Mouse (Mus musculus) gastrocnemius, postnatal 25 days (tissue): ENCODE results near the gene RPS10-NUDT3. TPM values are rescaled to one million over a fixed set of nuclear protein-coding genes. Genes with fewer than 3 reads are reported as not detected.

ENCODE experiments used
- DNase-seq: peaks from one replicate; pipeline ENCODE4 v3.0.0; 2022
- total RNA-seq, 2 experiments: library from RNA; stranded (reverse); gene quantifications; 1 replicate in 1 of 2; 2 replicates in 1 of 2; pipeline ENCODE4 v1.2.3; 2021

The RPS10-NUDT3 gene
- total RNA-seq, 2 experiments from 2014 or later = not detected

- DNase-seq = peak; percentile 91
These were observed 60.4 kb downstream of the RPS10-NUDT3 start for GRCm38 (mm10) chr17:27574470-27575115.

GRCm38 (mm10) chr17:27573772-27574320 is 61.2 kb downstream of the RPS10-NUDT3 start:
- no peak for DNase-seq

GRCm38 (mm10) chr17:27571315-27571714 is 63.7 kb downstream of the RPS10-NUDT3 start:
- no peak for DNase-seq

GRCm38 (mm10) chr17:27568228-27568627 is 66.8 kb downstream of the RPS10-NUDT3 start:
- no peak for DNase-seq

GRCm38 (mm10) chr17:27565942-27566267 is 69.1 kb downstream of the RPS10-NUDT3 start:
- no peak for DNase-seq

GRCm38 (mm10) chr17:27565163-27565941 is 69.7 kb downstream of the RPS10-NUDT3 start, which contains the start of gene AI413582:
TSS of gene AI413582 (minus strand) at chr17:27565756.
- peak; percentile 95 for DNase-seq

- DNase-seq = no peak
These were observed 70.4 kb downstream of the RPS10-NUDT3 start for GRCm38 (mm10) chr17:27564391-27565162.

- DNase-seq = no peak
These were observed 71.2 kb downstream of the RPS10-NUDT3 start for GRCm38 (mm10) chr17:27563771-27564244.

- no peak for DNase-seq
These were observed 73.1 kb downstream of the RPS10-NUDT3 start for GRCm38 (mm10) chr17:27561809-27562526.

- DNase-seq = no peak
These were observed 74.0 kb downstream of the RPS10-NUDT3 start for GRCm38 (mm10) chr17:27560926-27561480.

- DNase-seq = no peak
These were observed 75.4 kb downstream of the RPS10-NUDT3 start for GRCm38 (mm10) chr17:27559596-27559995.

- DNase-seq = no peak
These were observed 76.2 kb downstream of the RPS10-NUDT3 start for GRCm38 (mm10) chr17:27558845-27559244.

- DNase-seq = no peak
These were observed 76.9 kb downstream of the RPS10-NUDT3 start for GRCm38 (mm10) chr17:27557927-27558661.

- peak; percentile 34 for DNase-seq
These were observed 77.7 kb downstream of the RPS10-NUDT3 start for GRCm38 (mm10) chr17:27557181-27557926.

GRCm38 (mm10) chr17:27556315-27557011 is 78.6 kb downstream of the RPS10-NUDT3 start, which contains the start of gene Hmga1:
TSS of gene Hmga1 (plus strand) at chr17:27556497.
- peak; percentile 87 for DNase-seq

GRCm38 (mm10) chr17:27555512-27556172 is 79.4 kb downstream of the RPS10-NUDT3 start:
- peak; percentile 65 for DNase-seq

GRCm38 (mm10) chr17:27555075-27555511 is 79.9 kb downstream of the RPS10-NUDT3 start:
- peak; percentile 32 for DNase-seq
